Mouse (Mus musculus) spleen, postnatal 10 days (tissue): Measurements from ENCODE around the gene Dpf1.

Source experiments
- DNase-seq, 2 experiments: peaks; one replicate each; pipeline ENCODE4 v3.0.0; 2021 to 2022; ENCODE audit warnings: low spot score in 2 of 2

Gene Dpf1

DNA sequence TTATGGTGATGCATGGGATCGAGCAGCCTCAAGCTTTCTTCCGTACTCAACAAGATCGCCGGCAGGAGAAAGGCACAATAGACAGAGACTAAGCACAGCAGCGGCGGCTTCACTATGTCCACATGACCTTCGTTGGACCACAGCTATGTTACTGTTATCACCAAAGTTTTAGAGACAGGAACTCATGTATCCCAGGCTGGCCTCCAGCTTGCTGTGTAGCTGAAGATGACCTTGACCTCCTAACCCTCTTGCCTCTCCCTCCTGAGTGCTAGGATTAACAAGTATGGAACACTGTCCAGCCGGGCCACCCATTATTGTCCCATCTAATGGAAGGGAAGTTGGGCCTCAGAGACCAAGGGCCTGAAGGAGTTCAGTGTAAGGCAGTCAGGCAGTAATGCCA lies 37.1 kb downstream of the Dpf1 start:
- DNase-seq, result no peak

DNA sequence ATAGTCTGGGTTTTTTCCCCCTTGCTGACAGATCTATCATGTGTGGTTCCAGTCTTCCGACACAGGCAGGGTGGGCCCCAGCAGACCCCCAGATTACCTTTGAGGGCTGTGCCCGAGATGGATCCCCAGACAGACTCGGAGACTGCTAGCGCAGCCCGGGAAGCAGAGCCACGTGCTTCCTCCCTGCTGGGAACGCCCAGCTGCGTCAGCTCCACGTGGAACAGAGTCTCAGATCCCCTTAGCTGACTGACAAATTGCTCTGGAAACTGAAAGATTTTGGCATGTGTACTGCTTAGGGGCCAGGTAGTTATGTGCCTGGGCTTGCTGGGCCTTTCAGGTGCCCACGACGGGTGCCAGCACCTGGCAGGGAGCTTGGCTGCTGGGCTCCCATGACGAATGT lies 38.0 kb downstream of the Dpf1 start:
- DNase-seq, result peak in 1 of 2 experiments; percentile 27

DNA sequence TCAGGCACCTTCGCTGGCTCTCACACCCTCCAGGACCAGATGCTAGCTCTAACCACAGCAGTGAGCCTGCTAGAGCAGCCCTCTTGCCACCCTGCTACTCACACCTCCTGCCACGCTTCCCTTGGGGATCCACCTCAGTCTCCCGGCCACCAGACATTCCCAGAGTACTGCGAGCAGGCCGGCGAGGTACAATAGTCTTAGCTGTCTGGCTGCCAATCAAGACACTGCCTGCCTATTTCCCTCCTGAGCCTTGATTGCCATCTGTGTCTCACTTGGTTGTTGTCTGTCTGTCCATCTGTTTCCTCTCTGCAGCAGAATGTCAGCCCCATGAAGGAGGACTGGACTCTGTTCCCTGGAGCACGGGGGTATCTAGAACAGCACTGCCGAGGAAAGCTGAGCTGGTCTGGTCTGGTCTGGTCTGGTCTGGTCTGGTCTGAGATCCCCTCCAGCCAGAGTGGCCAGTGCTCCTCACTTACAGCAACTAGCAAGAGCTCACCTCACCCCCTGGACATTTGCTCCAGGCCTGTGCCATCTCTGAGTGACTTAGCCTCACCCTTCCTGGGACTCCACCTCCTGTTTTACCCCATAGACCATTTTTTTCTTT lies 38.8 kb downstream of the Dpf1 start:
- DNase-seq, result no peak

DNA sequence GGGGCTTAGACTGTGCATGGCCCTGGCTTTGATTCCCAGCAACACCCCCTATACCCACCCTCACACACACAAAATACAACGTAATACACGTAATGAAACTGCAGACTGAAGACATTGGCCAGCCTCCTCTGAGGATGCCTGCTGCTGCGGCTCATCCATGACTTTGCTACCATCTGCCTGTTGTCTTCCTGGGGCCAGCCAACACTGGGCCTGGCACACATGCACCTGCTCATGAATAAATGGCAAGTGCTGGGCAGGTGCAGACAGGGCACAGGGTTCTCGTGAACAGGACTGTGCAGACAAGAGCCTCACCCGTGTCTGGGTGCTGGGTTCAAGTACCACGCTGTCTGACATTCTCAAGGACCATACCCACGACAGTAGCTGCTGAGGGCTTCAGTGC lies 40.0 kb downstream of the Dpf1 start:
- DNase-seq, result no peak

DNA sequence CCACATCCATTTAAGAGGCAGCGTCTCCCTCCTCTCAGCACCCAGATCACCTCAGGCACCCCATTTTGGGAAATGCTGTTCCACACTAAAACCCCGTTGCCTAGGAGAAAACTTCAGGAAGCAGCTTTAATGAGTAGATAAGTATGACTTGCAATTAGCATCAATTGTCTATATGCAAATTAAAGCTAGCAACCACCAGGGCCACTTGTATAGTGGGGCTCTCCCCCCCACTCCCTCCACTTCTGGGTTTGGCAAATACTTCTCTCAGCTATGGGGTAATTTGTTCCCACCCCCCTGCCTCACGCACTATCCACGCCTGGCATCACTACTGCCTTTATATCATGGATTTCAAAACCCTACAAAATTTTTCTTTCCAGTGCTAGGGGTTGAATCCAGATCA lies 41.8 kb downstream of the Dpf1 start:
- no peak for DNase-seq

DNA sequence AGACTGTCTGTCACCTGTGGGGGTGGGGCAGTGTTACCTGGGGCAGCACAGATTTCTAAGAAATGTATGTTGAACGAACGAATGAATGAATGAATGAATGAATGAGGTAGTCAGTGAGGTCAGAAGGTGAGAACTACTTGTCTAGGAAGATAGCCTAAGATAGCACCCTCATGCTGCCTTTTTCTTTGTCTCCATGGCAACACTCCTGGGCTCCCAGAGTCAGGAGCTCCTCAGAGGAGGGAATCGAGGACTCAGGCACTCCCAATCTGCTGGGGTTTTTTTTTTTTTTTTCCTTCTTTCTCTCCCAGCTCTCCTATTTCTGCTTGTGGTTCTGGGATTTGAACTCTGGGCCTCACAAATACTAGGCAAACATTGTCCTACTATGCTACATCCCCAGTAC lies 42.5 kb downstream of the Dpf1 start:
- no peak for DNase-seq

DNA sequence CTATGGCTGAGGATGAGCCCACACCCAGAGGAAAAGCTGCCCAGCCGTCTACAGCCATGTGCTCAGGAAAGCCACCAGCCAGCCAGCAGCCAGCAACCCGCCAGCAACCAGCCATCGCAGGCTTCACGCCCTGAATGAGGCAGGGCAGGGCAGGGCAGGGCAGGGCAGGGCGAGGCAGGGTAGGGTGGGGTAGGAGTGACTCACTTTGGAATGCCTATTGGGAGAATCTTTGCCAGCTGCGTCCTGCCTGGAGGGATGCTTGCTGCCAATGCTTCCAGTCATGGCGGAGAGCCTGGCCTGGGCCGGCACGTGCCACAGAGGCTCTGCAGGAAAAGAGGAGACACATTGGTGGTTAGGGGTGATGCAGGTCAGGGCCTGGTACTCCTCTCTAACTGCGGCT lies 46.7 kb downstream of the Dpf1 start:
- DNase-seq, result no peak

DNA sequence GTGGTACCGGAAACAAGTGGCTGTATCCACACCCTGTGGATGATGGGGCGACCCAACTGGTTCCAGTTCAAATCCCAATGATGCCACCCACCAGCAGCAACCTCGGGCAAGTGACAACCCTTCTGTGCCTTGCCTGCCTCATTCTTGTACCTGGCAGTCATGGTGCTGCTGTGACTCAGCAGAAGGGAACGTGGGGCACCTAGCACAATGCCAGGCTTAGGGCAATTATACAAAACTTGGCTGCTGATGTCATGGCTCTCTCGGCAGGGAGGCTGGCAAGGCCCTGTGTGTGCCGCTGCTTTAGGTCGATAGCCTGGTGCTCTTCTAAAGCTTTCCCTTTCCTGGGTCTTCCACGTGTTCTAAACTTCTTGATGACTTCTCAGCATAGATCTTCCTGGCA lies 48.5 kb downstream of the Dpf1 start:
- no peak for DNase-seq

DNA sequence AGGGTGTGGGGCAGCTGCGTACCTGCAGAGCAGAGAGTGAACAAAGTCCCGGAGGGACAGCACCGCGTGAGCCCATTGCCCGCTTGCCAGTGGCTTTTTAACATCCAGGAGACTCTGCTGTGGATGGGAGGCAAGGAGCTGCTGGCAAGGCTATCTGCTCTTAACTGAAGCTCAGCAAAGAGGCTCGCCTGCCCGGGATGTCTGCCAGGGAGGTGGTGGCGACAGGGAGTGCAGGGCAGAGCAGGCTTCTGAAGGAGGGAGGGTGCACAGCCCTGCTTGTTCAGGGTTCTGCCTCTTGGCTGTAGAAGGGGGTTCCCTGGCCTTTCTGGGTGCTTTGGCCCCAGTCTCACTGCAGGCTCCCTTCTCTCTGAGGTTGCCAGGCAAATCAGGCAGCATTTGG lies 50.4 kb downstream of the Dpf1 start:
- DNase-seq, result no peak

DNA sequence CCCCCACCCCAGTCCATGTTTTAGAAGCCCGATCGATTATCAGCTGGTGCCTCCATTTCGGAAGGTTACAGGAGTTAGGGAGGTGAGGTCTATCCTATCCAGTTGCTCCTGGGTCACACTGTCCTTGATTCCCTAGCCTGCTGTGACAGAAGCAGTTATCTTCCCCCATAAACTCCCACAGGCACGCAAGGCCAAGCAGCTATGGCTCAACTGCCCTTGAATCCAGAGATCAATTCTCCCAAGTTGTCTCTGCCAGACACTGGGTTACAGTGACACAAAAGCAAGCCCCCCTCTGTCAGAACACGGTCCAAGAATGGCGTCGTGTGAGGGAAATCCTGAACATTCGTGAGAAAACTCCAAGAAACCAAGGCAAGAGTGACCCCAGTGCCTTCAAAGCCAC lies 51.7 kb downstream of the Dpf1 start:
- no peak for DNase-seq

DNA sequence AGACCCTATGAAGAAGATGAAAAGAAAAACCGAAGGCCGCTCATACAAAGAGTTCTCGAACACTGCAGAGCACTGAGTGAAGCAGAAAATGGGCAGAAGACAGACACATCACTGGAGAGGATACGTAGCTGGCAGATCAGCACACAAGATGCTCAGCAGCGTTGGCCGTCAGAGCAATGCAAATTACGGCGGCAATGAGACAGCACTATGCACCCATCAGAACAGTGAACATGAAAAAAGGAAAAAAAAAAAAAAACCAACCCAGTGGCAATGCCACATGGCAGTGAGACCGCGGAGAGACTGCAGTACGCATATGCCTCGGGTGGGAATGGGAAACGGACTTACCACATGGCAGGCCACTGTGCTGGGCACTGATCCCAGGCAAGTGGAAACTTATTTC lies 57.7 kb downstream of the Dpf1 start:
- no peak for DNase-seq

DNA sequence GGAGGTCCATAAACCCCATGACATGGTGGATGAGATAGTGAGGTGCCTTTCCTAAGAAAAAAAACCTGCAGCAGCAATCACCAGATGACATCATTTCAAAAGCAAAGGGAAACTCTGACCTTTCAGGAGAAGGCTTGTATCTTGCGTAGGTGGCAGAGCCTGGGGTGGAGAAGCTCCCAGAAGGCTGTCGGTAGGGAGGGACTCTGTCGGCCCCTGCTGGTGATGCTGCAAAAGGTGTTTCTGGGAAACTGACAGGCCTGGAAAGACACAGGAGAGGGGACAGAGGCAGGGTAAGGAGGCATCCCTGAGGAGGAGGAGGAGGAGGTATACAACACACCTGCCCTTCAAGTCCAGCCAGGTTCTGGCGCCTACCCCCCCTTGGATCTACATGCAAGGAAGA lies 60.3 kb downstream of the Dpf1 start:
- DNase-seq, result peak in 1 of 2 experiments; percentile 40

DNA sequence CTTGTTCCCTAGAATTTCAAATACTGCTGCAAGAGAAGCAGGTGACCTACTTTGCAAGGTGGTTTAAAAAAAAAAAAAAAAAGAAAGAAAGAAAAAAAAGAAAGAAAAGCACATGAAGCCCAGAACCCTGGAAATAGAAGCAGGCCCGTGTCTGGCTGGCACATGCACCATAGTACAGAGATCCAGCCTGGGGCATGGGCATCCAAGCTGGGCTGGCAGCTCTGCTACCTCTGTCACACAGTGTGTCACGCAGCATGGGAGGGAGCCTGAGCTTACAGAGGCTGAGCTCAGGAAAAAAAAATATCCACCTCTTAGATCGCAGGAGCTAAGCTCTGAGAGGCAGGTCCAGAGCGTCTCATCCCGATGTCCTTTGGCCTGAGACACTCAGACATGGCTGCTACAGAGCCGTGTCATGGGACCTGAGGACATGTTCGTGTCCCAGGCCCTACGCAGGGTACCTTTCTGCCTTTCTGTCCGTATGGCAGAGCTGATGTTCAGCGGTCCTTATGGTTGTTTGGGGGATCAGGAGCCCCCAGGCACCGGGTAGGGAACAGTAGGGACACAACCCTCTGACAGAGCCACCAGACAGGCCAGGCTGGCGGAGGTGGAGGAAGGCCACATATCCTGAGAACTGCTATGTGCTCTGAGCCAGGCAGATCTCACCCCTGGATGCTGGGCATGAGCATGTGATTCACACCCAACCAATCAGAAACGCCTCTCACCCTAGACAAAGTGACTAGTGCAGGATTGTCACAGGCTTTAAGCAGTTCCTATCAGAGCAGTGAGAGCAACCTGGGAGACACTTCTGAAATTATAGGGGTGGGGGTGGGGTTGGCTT lies 63.6 kb downstream of the Dpf1 start:
- no peak for DNase-seq
